Mouse (Mus musculus) testis, adult 2 months (tissue): ENCODE results near the gene Rhno1.

Experiments
- CTCF ChIP-seq: fragments of 200-500 bp; IDR thresholded peaks from 2 replicates; pipeline ENCODE4 v1.5.1; 2012; ENCODE audit warnings: low read depth, mild to moderate bottlenecking, inconsistent platforms, low read length, moderate library complexity; ENCODE audit not compliant: control insufficient read depth, insufficient read depth, insufficient replicate concordance
- POLR2A ChIP-seq: fragments of 200-500 bp; IDR thresholded peaks from 2 replicates; pipeline ENCODE4 v1.6.1; 2012; ENCODE audit warnings: low read depth, mild to moderate bottlenecking, inconsistent platforms, low read length, moderate library complexity; ENCODE audit not compliant: control insufficient read depth

DNA sequence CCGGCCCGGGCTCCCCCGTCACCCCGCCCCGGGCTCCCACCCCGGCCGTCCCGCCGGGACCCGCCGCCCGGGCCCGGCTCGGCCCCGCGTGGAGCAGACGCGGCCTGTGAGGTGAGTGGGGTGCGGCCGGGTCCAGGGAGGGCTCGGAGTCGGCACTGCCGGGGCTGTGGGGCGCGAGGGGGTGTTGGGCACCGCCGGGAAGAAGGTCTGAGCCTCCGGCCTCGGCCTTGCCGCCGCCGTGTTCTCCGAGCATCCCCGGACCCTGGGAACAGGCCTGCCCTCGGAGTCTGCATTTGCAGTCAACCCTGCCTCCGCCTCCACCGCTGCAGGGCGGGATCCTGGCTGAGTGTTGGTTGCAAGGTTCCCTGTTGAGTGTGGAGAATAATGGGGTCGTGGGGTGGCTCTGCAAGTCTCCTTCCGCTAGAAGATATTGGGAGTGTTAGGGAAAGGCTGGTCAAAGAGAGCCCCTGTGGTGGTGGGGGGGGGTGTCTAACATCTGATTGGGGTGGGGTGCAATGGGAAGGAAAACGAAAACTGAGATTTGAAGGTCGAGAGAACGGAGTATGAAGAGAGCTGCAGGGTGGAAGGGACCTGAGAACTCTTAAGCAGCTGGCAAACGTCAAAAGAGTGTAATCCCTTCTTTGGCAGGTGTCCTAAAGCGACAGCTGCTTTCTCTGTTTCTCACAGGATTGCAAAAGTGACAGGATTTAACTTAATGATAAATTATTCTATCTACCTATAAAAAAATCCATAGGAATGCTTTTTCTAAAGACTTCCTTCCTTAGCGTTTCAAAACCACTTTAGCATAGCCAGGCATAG is 505 bp upstream of the Rhno1 start:
- TF ChIP-seq CTCF: no peak
- no peak for TF ChIP-seq POLR2A
